Mouse (Mus musculus) neural tube, embryonic 11.5 days (tissue): ENCODE measurements around the gene Sh3d19. TPM values are rescaled to one million over a fixed set of nuclear protein-coding genes. Genes with fewer than 3 reads are reported as not detected.

ENCODE experiments used
- ATAC-seq: fragments of 200-750 bp; cut with Nextera tagmentation; 2 replicates; pipeline ENCODE4 v1.8.0; 2017; ENCODE audit warnings: moderate number of reproducible peaks, mild to moderate bottlenecking, moderate TSS enrichment, moderate library complexity; ENCODE audit not compliant: insufficient read depth, low FRiP score, low TSS enrichment
- DNase-seq: peaks from one replicate; pipeline ENCODE4 v3.0.0-alpha.2; 2015; ENCODE audit warnings: low spot score
- H3K27ac ChIP-seq: fragments of 300-500 bp; sonication (generic); 2 replicates; pipeline ENCODE4 v1.5.1; 2014; ENCODE audit warnings: low read depth, mild to moderate bottlenecking, low read length
- H3K27me3 ChIP-seq: fragments of 300-500 bp; sonication (generic); 2 replicates; pipeline ENCODE4 v1.6.1; 2014; ENCODE audit warnings: mild to moderate bottlenecking, low read length, mixed read lengths; ENCODE audit not compliant: control insufficient read depth, insufficient read depth
- H3K36me3 ChIP-seq: fragments of 300-500 bp; sonication (generic); 2 replicates; pipeline ENCODE4 v1.6.1; 2014; ENCODE audit warnings: mild to moderate bottlenecking, low read length, moderate library complexity, mixed read lengths; ENCODE audit not compliant: control insufficient read depth, insufficient read depth
- H3K4me1 ChIP-seq: fragments of 300-500 bp; sonication (generic); 2 replicates; pipeline ENCODE4 v1.6.1; 2014; ENCODE audit warnings: low read length, mixed read lengths; ENCODE audit not compliant: control insufficient read depth, insufficient read depth
- H3K4me2 ChIP-seq: fragments of 300-500 bp; sonication (generic); 2 replicates; pipeline ENCODE4 v1.6.1; 2014; ENCODE audit warnings: low read depth, mild to moderate bottlenecking, moderate library complexity
- H3K4me3 ChIP-seq: fragments of 300-500 bp; sonication (generic); 2 replicates; pipeline ENCODE4 v1.5.1; 2014; ENCODE audit warnings: low read depth, low read length
- H3K9ac ChIP-seq: fragments of 300-500 bp; sonication (generic); 2 replicates; pipeline ENCODE4 v1.6.1; 2014; ENCODE audit warnings: mild to moderate bottlenecking, low read length
- H3K9me3 ChIP-seq: fragments of 300-500 bp; sonication (generic); 2 replicates; pipeline ENCODE4 v1.6.1; 2016; ENCODE audit warnings: low read length; ENCODE audit not compliant: control insufficient read depth
- WGBS: fragments of 180-500 bp; shearing (Covaris S2); extraction: QIAGEN DNeasy Blood & Tissue Kit; methylation state at CpG from one replicate; pipeline ENCODE4 v1.1.7; 2014; 5-methylcytosine and 5-hydroxymethylcytosine counted together
- polyA plus RNA-seq: library from polyadenylated mRNA; unstranded; fragments of >200 nt; fragmentation: Nextera tagmentation; extraction: Ambion mirVana; gene quantifications from 2 replicates; pipeline ENCODE4 v1.2.1, GENCODE M21; 2014

Gene Sh3d19
- polyA plus RNA-seq, 1 experiment from 2014 or later, result 11.8 TPM

GRCm38 (mm10) chr3:86141366-86141765, 170.5 kb downstream of the Sh3d19 start:
- no peaks in the 10 kb centered on the region for H3K9me3 ChIP-seq
- H3K9ac ChIP-seq, result peak overlapping the region; percentile 98
- 17% methylated on average over 7 of the region's 7 CpGs for WGBS
- ATAC-seq (no peak), DNase-seq (peak; percentile 42)
- H3K36me3 ChIP-seq, result no peaks in the 10 kb centered on the region; the same call in none of the 2 replicates
- H3K4me2 ChIP-seq, result peak overlapping the region; percentile 82
- no peaks in the 10 kb centered on the region for H3K27me3 ChIP-seq
- H3K27ac ChIP-seq, result peak overlapping the region; percentile 83; the same call in 1 of the 2 replicates
- peaks cover 5% of the 10 kb centered on the region; the same call in 1 of the 2 replicates for H3K4me1 ChIP-seq
- H3K4me3 ChIP-seq, result peak overlapping the region; percentile 95

- no peaks in the 10 kb centered on the region; the same call in none of the 2 replicates for H3K36me3 ChIP-seq
- H3K27ac ChIP-seq, result peak overlapping the region; percentile 83
- H3K27me3 ChIP-seq, result no peaks in the 10 kb centered on the region
- H3K4me3 ChIP-seq, result peak overlapping the region; percentile 95
- peaks cover 5% of the 10 kb centered on the region; the same call in 1 of the 2 replicates for H3K4me1 ChIP-seq
- H3K4me2 ChIP-seq, result peak overlapping the region; percentile 82
- DNase-seq (no peak), ATAC-seq (peak; percentile 54)
- peak overlapping the region; percentile 98 for H3K9ac ChIP-seq
- under 1% methylated on average over 18 of the region's 18 CpGs for WGBS
- no peaks in the 10 kb centered on the region for H3K9me3 ChIP-seq
Observed at GRCm38 (mm10) chr3:86141886-86142262, 171.0 kb downstream of the Sh3d19 start.

GRCm38 (mm10) chr3:86142263-86142933, 171.5 kb downstream of the Sh3d19 start, which contains the start of gene Rps3a1:
Gene Rps3a1 (minus strand): TSS chr3:86142702.
- ATAC-seq, result peak; percentile 96
- H3K27me3 ChIP-seq, result no peaks in the 10 kb centered on the region
- H3K4me1 ChIP-seq, result peaks cover 5% of the 10 kb centered on the region; the same call in 1 of the 2 replicates
- H3K4me2 ChIP-seq, result peak within 1 kb of the TSS; percentile 82
- no peaks in the 10 kb centered on the region; the same call in none of the 2 replicates for H3K36me3 ChIP-seq
- no peaks in the 10 kb centered on the region for H3K9me3 ChIP-seq
- H3K27ac ChIP-seq, result peak within 1 kb of the TSS; percentile 83
- peak; percentile 99 for DNase-seq
- peak within 1 kb of the TSS; percentile 98 for H3K9ac ChIP-seq
- WGBS, result under 1% methylated on average over 69 of the region's 77 CpGs
- H3K4me3 ChIP-seq, result peak within 1 kb of the TSS; percentile 95

- Histone ChIP-seq H3K4me2 (0 out of 2 replicates have a peak overlapping the region, but pooled peaks have one; percentile 14), H3K27me3 (no peaks in the 10 kb centered on the region), H3K4me1 (peaks cover 5% of the 10 kb centered on the region; the same call in 1 of the 2 replicates), H3K36me3 (no peaks in the 10 kb centered on the region; the same call in none of the 2 replicates), H3K9ac (peak overlapping the region; percentile 31), H3K27ac (no peak overlapping the region), H3K4me3 (no peak overlapping the region), H3K9me3 (no peaks in the 10 kb centered on the region)
- ATAC-seq, result peak; percentile 15; the same call in 1 of the 2 replicates
- no peak for DNase-seq
- WGBS, result 42% methylated on average over 6 of the region's 6 CpGs
Observed at GRCm38 (mm10) chr3:86142934-86143317, 172.0 kb downstream of the Sh3d19 start.

- Histone ChIP-seq H3K27ac (no peak overlapping the region), H3K9me3 (no peaks in the 10 kb centered on the region), H3K4me2 (no peak overlapping the region), H3K36me3 (no peaks in the 10 kb centered on the region; the same call in 1 of the 2 replicates), H3K27me3 (no peaks in the 10 kb centered on the region), H3K4me3 (no peak overlapping the region), H3K9ac (no peak overlapping the region; the same call in 1 of the 2 replicates), H3K4me1 (peaks cover 5% of the 10 kb centered on the region; the same call in 1 of the 2 replicates)
- 84% methylated on average over 6 of the region's 6 CpGs for WGBS
- ATAC-seq (no peak), DNase-seq (no peak)
Observed at GRCm38 (mm10) chr3:86143343-86143742, 172.4 kb downstream of the Sh3d19 start.

GRCm38 (mm10) chr3:86149063-86149462, 178.2 kb downstream of the Sh3d19 start:
- no peaks in the 10 kb centered on the region for H3K36me3 ChIP-seq
- no peaks in the 10 kb centered on the region for H3K9me3 ChIP-seq
- no peak overlapping the region for H3K9ac ChIP-seq
- no peaks in the 10 kb centered on the region for H3K27me3 ChIP-seq
- no peak overlapping the region for H3K4me3 ChIP-seq
- ATAC-seq (no peak), DNase-seq (no peak)
- no peak overlapping the region for H3K4me2 ChIP-seq
- no peak overlapping the region for H3K27ac ChIP-seq
- WGBS, result 76% methylated on average over 6 of the region's 6 CpGs
- H3K4me1 ChIP-seq, result no peaks in the 10 kb centered on the region

- Histone ChIP-seq H3K27ac (no peak overlapping the region), H3K27me3 (no peaks in the 10 kb centered on the region), H3K4me1 (no peaks in the 10 kb centered on the region), H3K9me3 (no peaks in the 10 kb centered on the region), H3K4me3 (no peak overlapping the region), H3K36me3 (no peaks in the 10 kb centered on the region), H3K9ac (no peak overlapping the region), H3K4me2 (no peak overlapping the region)
- DNase-seq (no peak), ATAC-seq (no peak)
- 81% methylated on average over 9 of the region's 9 CpGs for WGBS
Observed at GRCm38 (mm10) chr3:86149521-86149920, 178.6 kb downstream of the Sh3d19 start.

- 88% methylated on average over 8 of the region's 8 CpGs for WGBS
- no peak for ATAC-seq
Observed at GRCm38 (mm10) chr3:86168841-86169425, 198.0 kb downstream of the Sh3d19 start.

More at GRCm38 (mm10) chr3:86168841-86169425, 198.0 kb downstream of the Sh3d19 start:
- DNase-seq, result no peak
- Histone ChIP-seq H3K27ac (no peak overlapping the region), H3K9ac (no peak overlapping the region), H3K36me3 (no peaks in the 10 kb centered on the region), H3K4me3 (no peak overlapping the region), H3K27me3 (no peaks in the 10 kb centered on the region), H3K4me2 (no peak overlapping the region), H3K4me1 (no peaks in the 10 kb centered on the region), H3K9me3 (no peaks in the 10 kb centered on the region)
